Mouse (Mus musculus): Measurements from ENCODE around the gene Usp29.
"Not testable (repeated sequence)": the region's sequence is repeated elsewhere in the genome, so short reads cannot be mapped to it uniquely, and the experiment has no call there.

DNA sequence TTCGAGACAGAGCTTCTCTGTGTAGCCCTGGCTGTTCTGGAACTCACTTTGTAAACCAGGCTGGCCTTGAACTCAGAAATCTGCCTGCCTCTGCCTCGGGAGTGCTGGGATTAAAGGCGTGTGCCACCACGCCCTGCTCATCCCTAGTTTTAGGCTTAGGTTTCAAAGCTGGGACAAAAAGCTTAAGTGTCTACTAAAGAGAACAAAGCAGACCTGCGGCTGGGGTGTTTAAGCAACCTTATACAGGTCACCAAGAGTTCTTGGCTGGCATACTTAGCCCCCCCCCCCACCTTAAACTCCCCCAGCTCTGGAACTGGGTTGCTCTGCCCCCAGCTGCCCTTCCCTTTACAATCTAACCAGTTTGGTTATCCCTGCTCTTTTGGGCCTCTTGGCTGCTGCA lies 275.1 kb downstream of the Usp29 start:
- not testable (repeated sequence) for TF ChIP-seq GATA1, TAL1 (IDR thresholded peaks at IDR 0.05; ENCODE audit: low read length)

Data from erythroblast, embryonic 14.5 days (primary cell).